Mouse (Mus musculus): ENCODE data around the gene Srbd1. TPM values are rescaled to one million over a fixed set of nuclear protein-coding genes. Genes with fewer than 3 reads are reported as not detected.
A peak's percentile ranks its signal among the peaks of the same experiment; 100 is the strongest.

Gene Srbd1
- total RNA-seq, 2 experiments from 2014 or later = 18.8 to 20.6 TPM

GRCm38 (mm10) chr17:86035146-86035545, 109.8 kb downstream of the Srbd1 start:
- DNase-seq = no peak

- no peak for DNase-seq
Measured at GRCm38 (mm10) chr17:86034641-86035040, 110.3 kb downstream of the Srbd1 start.

- DNase-seq = no peak
Measured at GRCm38 (mm10) chr17:86032113-86032714, 112.8 kb downstream of the Srbd1 start.

- no peak for DNase-seq
Measured at GRCm38 (mm10) chr17:86030016-86030415, 115.0 kb downstream of the Srbd1 start.

GRCm38 (mm10) chr17:86029175-86029574, 115.8 kb downstream of the Srbd1 start:
- DNase-seq = no peak

- no peak for DNase-seq
Measured at GRCm38 (mm10) chr17:86027577-86028199, 117.3 kb downstream of the Srbd1 start.

GRCm38 (mm10) chr17:86024589-86024988, 120.4 kb downstream of the Srbd1 start:
- no peak for DNase-seq

GRCm38 (mm10) chr17:86022366-86022765, 122.6 kb downstream of the Srbd1 start:
- no peak for DNase-seq

- DNase-seq = no peak
Measured at GRCm38 (mm10) chr17:86021815-86022214, 123.2 kb downstream of the Srbd1 start.

- DNase-seq = no peak
Measured at GRCm38 (mm10) chr17:86021231-86021630, 123.7 kb downstream of the Srbd1 start.

- DNase-seq = no peak
Measured at GRCm38 (mm10) chr17:86019793-86020192, 125.2 kb downstream of the Srbd1 start.

GRCm38 (mm10) chr17:86014246-86014645, 130.7 kb downstream of the Srbd1 start:
- DNase-seq = no peak

- no peak for DNase-seq
Measured at GRCm38 (mm10) chr17:86012576-86012975, 132.4 kb downstream of the Srbd1 start.

GRCm38 (mm10) chr17:86011849-86012248, 133.1 kb downstream of the Srbd1 start:
- no peak for DNase-seq

- DNase-seq = no peak
Measured at GRCm38 (mm10) chr17:86008401-86008800, 136.6 kb downstream of the Srbd1 start.

GRCm38 (mm10) chr17:86002113-86002512, 142.9 kb downstream of the Srbd1 start:
- DNase-seq = no peak

GRCm38 (mm10) chr17:86001667-86002066, 143.3 kb downstream of the Srbd1 start:
- no peak for DNase-seq

- DNase-seq = peak; percentile 76 to 80
Measured at GRCm38 (mm10) chr17:85995727-85996126, 149.2 kb downstream of the Srbd1 start.

- no peak for DNase-seq
Measured at GRCm38 (mm10) chr17:85995086-85995485, 149.9 kb downstream of the Srbd1 start.

- no peak for DNase-seq
Measured at GRCm38 (mm10) chr17:85989058-85989769, 155.8 kb downstream of the Srbd1 start.

GRCm38 (mm10) chr17:85987531-85987930, 157.4 kb downstream of the Srbd1 start:
- DNase-seq = no peak

- no peak for DNase-seq
Measured at GRCm38 (mm10) chr17:85986624-85987023, 158.4 kb downstream of the Srbd1 start.

- DNase-seq = no peak
Measured at GRCm38 (mm10) chr17:85986181-85986580, 158.8 kb downstream of the Srbd1 start.
